Mouse (Mus musculus) myocyte (in vitro differentiated cells): ENCODE data around the gene Cabcoco1. TPM values are rescaled to one million over a fixed set of nuclear protein-coding genes. Genes with fewer than 3 reads are reported as not detected.

Experiments
- H3K27me3 ChIP-seq: one replicate; pipeline ENCODE4 v1.6.1; 2011; ENCODE audit not compliant: control insufficient read depth, insufficient read depth, insufficient read length
- H3K36me3 ChIP-seq: one replicate; pipeline ENCODE4 v1.6.1; 2011; ENCODE audit not compliant: control insufficient read depth, insufficient read depth
- H3K4me2 ChIP-seq: one replicate; pipeline ENCODE4 v1.6.1; 2011; ENCODE audit warnings: low read depth, control low read depth
- H3K4me3 ChIP-seq: one replicate; pipeline ENCODE4 v1.5.1; 2011; ENCODE audit warnings: mild to moderate bottlenecking, control low read depth, moderate library complexity
- H3K79me2 ChIP-seq: one replicate; pipeline ENCODE4 v1.6.1; 2011; ENCODE audit not compliant: control insufficient read depth, insufficient read depth
- H3ac ChIP-seq: one replicate; pipeline ENCODE4 v1.6.1; 2011; ENCODE audit not compliant: control insufficient read depth, insufficient read length
- CEBPB ChIP-seq: IDR thresholded peaks from 2 replicates; pipeline ENCODE4 v1.6.1; 2011; ENCODE audit warnings: mild to moderate bottlenecking, moderate library complexity; ENCODE audit not compliant: poor library complexity, insufficient read depth, severe bottlenecking
- E2F4 ChIP-seq: IDR thresholded peaks from one replicate; pipeline ENCODE4 v1.6.1; 2011; ENCODE audit warnings: mild to moderate bottlenecking, control low read depth, moderate library complexity; ENCODE audit not compliant: insufficient read depth
- MAX ChIP-seq: IDR thresholded peaks from one replicate; pipeline ENCODE4 v1.6.1; 2011; ENCODE audit warnings: low read depth, mild to moderate bottlenecking, control low read depth
- MYOD1 ChIP-seq, 3 experiments: IDR thresholded peaks; one replicate each; pipeline ENCODE4 v1.6.1; 2011; ENCODE audit warnings: control low read depth in 2 of 3, low read depth in 2 of 3, mild to moderate bottlenecking in 2 of 3, moderate library complexity in 1 of 3; ENCODE audit not compliant: insufficient read length in 2 of 3, control insufficient read depth in 1 of 3
- MYOG ChIP-seq, 3 experiments: IDR thresholded peaks; one replicate each; pipeline ENCODE4 v1.6.1; 2011; ENCODE audit warnings: control low read depth in 2 of 3, low read depth in 2 of 3, mild to moderate bottlenecking in 2 of 3; ENCODE audit not compliant: insufficient read length in 2 of 3, control insufficient read depth in 1 of 3, insufficient read depth in 1 of 3
- POLR2A ChIP-seq: IDR thresholded peaks from one replicate; pipeline ENCODE4 v1.6.1; 2011; ENCODE audit warnings: low read depth, mild to moderate bottlenecking, control low read depth, moderate library complexity; ENCODE audit not compliant: insufficient read length
- POLR2AphosphoS2 ChIP-seq: IDR thresholded peaks from one replicate; pipeline ENCODE4 v1.6.1; 2011; ENCODE audit warnings: low read depth, control low read depth; ENCODE audit not compliant: insufficient read length
- REST ChIP-seq: IDR thresholded peaks from one replicate; pipeline ENCODE4 v1.6.1; 2011; ENCODE audit warnings: mild to moderate bottlenecking, control low read depth, moderate library complexity; ENCODE audit not compliant: insufficient read depth, insufficient read length
- SRF ChIP-seq: IDR thresholded peaks from one replicate; pipeline ENCODE4 v1.6.1; 2011; ENCODE audit warnings: low read depth; ENCODE audit not compliant: control insufficient read depth, insufficient read length
- TCF12 ChIP-seq: IDR thresholded peaks from one replicate; pipeline ENCODE4 v1.6.1; 2011; ENCODE audit warnings: mild to moderate bottlenecking, control low read depth; ENCODE audit not compliant: poor library complexity, insufficient read depth, severe bottlenecking
- TCF3 ChIP-seq: IDR thresholded peaks from one replicate; pipeline ENCODE4 v1.6.1; 2011; ENCODE audit warnings: low read depth, control low read depth; ENCODE audit not compliant: insufficient read length
- USF1 ChIP-seq: IDR thresholded peaks from one replicate; pipeline ENCODE4 v1.6.1; 2011; ENCODE audit warnings: low read depth, mild to moderate bottlenecking, control low read depth, moderate library complexity
- polyA plus RNA-seq: library from polyadenylated mRNA; unstranded; fragments of >200 nt; fragmentation: generic; extraction: Trizol; gene quantifications from one replicate; pipeline ENCODE4 v1.2.1, GENCODE M21; 2012; ENCODE audit warnings: missing spikeins

Gene Cabcoco1
- polyA plus RNA-seq, 1 experiment = not detected

DNA sequence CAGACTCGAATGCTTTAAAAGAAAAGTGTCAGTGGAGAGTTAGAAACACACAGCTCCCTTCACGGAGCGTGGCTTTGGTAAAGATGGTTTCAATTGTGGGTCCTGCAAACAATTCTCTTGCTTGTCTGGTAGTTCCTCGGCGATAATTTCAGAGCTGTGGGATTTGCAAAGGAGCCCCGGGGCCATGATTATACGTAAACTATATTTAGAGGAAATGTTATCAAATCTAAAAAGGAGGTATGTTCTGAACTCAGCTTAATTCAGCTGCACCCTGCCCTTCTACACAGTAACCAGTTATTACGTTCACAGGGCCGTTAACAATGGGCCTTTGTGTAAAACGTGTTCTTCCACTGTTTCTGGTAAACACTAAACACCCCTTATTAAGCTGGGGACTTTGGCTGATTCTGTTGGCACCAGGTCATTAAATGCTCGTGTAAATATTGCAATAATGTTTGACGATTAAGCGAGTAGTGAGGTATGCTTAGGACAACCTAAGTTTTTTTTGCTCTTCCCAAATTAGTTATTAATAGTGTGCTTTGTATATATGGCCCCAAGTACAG, 106.6 kb downstream of the Cabcoco1 start:
- Histone ChIP-seq H3ac (no peak overlapping the region), H3K36me3 (no peaks in the 10 kb centered on the region), H3K4me3 (no peak overlapping the region), H3K79me2 (no peaks in the 10 kb centered on the region), H3K4me2 (no peak overlapping the region), H3K27me3 (no peaks in the 10 kb centered on the region)
- TF ChIP-seq MYOG (IDR thresholded peaks at IDR 0.05; ENCODE audit: control insufficient read depth in 1 of 3, insufficient read depth in 1 of 3, insufficient read length in 2 of 3, low read depth in 2 of 3) = no peak
- no peak for TF ChIP-seq MYOD1 (IDR thresholded peaks at IDR 0.05; ENCODE audit: control insufficient read depth in 1 of 3, insufficient read length in 2 of 3, low read depth in 2 of 3)
- no peak for TF ChIP-seq E2F4
- TF ChIP-seq CEBPB = no peak
- no peak for TF ChIP-seq TCF12
- TF ChIP-seq USF1 = no peak
- no peak for TF ChIP-seq REST
- no peak for TF ChIP-seq POLR2A
- TF ChIP-seq POLR2AphosphoS2 = no peak
- TF ChIP-seq MAX = no peak
- TF ChIP-seq TCF3 = no peak
- no peak for TF ChIP-seq SRF

DNA sequence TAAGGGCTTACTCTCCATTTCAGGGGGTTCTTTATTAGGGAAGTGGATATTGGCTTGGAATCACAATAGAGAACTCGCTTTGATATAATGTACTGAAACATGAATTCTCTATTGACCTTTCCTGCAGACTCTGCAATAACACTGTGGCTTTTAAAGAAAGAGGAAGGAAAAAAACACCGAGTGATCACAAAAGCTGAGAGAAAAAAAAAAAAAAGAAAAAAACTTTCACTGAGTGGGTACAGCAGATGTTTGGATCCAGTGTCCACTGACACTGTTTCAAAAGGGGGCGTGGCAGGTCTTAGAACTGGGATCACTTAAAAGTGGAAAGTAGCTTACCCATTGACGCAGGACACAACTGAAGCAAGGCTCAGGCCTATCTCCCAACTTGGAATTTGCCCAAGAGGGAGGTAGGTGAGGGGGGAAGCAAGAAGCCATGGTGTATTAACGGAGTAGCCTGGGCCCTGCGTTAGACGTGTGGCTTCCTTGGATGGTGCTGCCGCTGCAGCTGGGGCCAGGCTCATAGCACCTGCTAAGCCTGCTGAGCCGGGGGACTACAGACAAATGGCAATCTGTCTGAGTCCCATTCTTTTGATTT, 107.6 kb downstream of the Cabcoco1 start:
- no peak for TF ChIP-seq SRF
- no peak for TF ChIP-seq POLR2AphosphoS2
- TF ChIP-seq CEBPB = no peak
- TF ChIP-seq TCF3 = no peak
- TF ChIP-seq MYOD1 (IDR thresholded peaks at IDR 0.05; ENCODE audit: control insufficient read depth in 1 of 3, insufficient read length in 2 of 3, low read depth in 2 of 3) = no peak
- TF ChIP-seq E2F4 = no peak
- TF ChIP-seq MYOG (IDR thresholded peaks at IDR 0.05; ENCODE audit: control insufficient read depth in 1 of 3, insufficient read depth in 1 of 3, insufficient read length in 2 of 3, low read depth in 2 of 3) = no peak
- H3K36me3 ChIP-seq = no peaks in the 10 kb centered on the region
- H3K4me2 ChIP-seq = no peak overlapping the region
- H3ac ChIP-seq = no peak overlapping the region
- no peaks in the 10 kb centered on the region for H3K79me2 ChIP-seq
- H3K27me3 ChIP-seq = no peaks in the 10 kb centered on the region
- no peak overlapping the region for H3K4me3 ChIP-seq

DNA sequence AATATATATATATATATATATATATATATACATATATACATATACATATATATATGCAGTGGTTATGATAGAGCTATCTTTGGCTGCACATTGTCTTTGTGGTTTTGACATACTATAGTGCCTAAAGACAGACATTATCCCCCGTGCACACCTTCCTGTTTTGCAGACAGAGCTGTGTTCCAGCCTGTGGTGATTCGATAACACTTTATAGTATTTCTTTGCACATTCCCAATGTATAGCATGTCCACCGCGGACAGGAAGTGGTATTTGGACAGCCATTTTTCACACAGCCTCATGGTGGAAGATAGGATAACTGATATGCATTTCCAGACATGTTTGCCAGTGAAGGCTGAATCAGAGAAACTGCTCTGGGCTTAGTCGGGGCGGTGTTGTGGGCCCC, 110.3 kb downstream of the Cabcoco1 start:
- H3K4me2 ChIP-seq = no peak overlapping the region

DNA sequence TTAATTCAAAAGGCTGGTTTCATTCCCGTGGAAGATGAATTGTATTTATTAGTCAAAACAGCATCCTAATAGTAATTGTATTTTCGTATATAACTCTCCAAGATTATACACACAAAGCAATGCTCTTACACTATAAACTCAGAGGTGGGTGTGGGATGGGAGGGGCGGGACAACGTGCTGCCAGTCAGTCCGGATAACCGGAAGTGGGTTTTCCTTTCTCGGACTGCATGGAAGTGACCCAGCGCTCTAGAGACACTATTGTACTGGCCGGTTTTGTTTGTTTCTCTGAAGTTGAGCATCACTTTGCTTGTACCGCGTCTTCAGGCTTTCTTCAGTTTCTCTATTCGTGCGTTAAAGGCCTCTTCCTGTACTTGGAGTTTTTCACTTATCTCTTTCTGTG, 110.8 kb downstream of the Cabcoco1 start:
- Histone ChIP-seq H3K36me3 (no peaks in the 10 kb centered on the region), H3K27me3 (no peaks in the 10 kb centered on the region), H3K79me2 (no peaks in the 10 kb centered on the region), H3ac (no peak overlapping the region), H3K4me2 (no peak overlapping the region), H3K4me3 (no peak overlapping the region)
- TF ChIP-seq POLR2AphosphoS2 (no peak), SRF (no peak)

More for the DNA sequence above, 110.3 kb downstream of the Cabcoco1 start:
- Histone ChIP-seq H3K27me3 (no peaks in the 10 kb centered on the region), H3K4me3 (no peak overlapping the region), H3K36me3 (no peaks in the 10 kb centered on the region), H3ac (no peak overlapping the region), H3K79me2 (no peaks in the 10 kb centered on the region)
- TF ChIP-seq REST = no peak

DNA sequence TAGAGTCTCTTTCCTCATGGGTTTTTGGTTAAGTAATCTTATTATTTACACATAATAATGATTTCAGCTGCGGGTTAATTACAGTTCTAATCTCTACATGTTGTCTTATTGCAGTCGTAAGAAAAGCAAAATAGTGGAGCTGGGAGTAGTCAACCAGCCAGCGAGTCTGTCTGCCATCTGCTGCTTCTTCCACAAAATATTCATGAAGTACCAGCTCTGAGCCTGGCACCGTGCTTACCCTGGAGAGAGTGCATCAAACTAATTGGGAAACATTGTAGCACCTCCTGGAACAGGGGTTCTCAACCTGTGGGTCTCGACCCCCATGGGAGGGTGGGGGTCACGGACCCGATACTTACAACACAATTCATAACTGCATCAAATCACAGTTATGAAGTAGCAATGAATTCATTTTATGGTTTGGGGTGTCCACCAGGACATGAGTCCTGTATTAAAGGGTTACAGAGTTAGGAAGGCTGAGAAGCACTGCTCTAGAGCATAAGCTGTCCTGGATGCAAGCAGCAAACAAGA, 121.2 kb downstream of the Cabcoco1 start:
- no peaks in the 10 kb centered on the region for H3K27me3 ChIP-seq
- H3K4me2 ChIP-seq = no peak overlapping the region
- H3K4me3 ChIP-seq = no peak overlapping the region
- no peak for TF ChIP-seq POLR2A
- TF ChIP-seq SRF = no peak
- no peak for TF ChIP-seq TCF3
- no peak for TF ChIP-seq MAX
- TF ChIP-seq USF1 = no peak
- TF ChIP-seq TCF12 = no peak
- no peak for TF ChIP-seq POLR2AphosphoS2
- no peak for TF ChIP-seq REST
- no peak for TF ChIP-seq MYOG (IDR thresholded peaks at IDR 0.05; ENCODE audit: control insufficient read depth in 1 of 3, insufficient read depth in 1 of 3, insufficient read length in 2 of 3, low read depth in 2 of 3)
- no peak for TF ChIP-seq MYOD1 (IDR thresholded peaks at IDR 0.05; ENCODE audit: control insufficient read depth in 1 of 3, insufficient read length in 2 of 3, low read depth in 2 of 3)
- H3K79me2 ChIP-seq = no peaks in the 10 kb centered on the region
- H3ac ChIP-seq = no peak overlapping the region
- no peaks in the 10 kb centered on the region for H3K36me3 ChIP-seq

DNA sequence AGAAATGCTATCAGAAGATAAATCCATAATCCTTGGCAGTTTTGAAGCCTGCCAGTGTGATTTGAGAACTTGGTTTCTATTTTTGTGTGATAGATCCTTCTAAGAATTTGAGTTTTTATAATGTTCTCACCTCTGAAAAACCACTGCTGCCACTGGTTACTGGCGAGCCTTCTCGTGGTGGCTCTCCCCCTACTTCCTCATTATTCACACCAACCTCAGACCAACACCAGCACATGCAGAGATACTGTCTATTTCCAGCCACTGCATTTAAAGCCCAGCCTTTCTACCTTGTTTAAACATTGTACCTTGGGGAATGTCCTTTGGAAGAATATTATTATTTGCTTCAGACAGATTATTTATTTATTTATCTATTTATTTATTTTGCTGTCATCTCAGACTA, 121.8 kb downstream of the Cabcoco1 start:
- Histone ChIP-seq H3K36me3 (no peaks in the 10 kb centered on the region), H3K4me3 (no peak overlapping the region), H3ac (no peak overlapping the region), H3K27me3 (no peaks in the 10 kb centered on the region), H3K79me2 (no peaks in the 10 kb centered on the region), H3K4me2 (no peak overlapping the region)
- no peak for TF ChIP-seq POLR2AphosphoS2
- TF ChIP-seq E2F4 = no peak
- TF ChIP-seq POLR2A = no peak
- no peak for TF ChIP-seq MAX
